Mouse (Mus musculus) ES-E14 (cell line): Measurements from ENCODE around the gene Lims1. TPM values are rescaled to one million over a fixed set of nuclear protein-coding genes. Genes with fewer than 3 reads are reported as not detected.

Experiments used
- DNase-seq: peaks from one replicate; pipeline ENCODE4 v3.0.0-alpha.2; 2013; ENCODE audit warnings: low read depth, low spot score
- H3K27ac ChIP-seq: 2 replicates; pipeline ENCODE4 v1.5.1; 2012; ENCODE audit warnings: low read depth, mild to moderate bottlenecking, low read length, moderate library complexity, mixed read lengths; ENCODE audit not compliant: poor library complexity, insufficient read depth, severe bottlenecking
- H3K36me3 ChIP-seq: 2 replicates; pipeline ENCODE4 v1.6.1; 2012; ENCODE audit warnings: mild to moderate bottlenecking, low read length, moderate library complexity, mixed read lengths; ENCODE audit not compliant: control insufficient read depth, poor library complexity, insufficient read depth, severe bottlenecking
- H3K4me1 ChIP-seq, 2 experiments: fragments of 150-350 bp in 1 of 2; sonication (generic) in 1 of 2; 2 replicates each; pipeline ENCODE4 v1.6.1; 2012; ENCODE audit warnings: low read length in 2 of 2, mild to moderate bottlenecking in 1 of 2, mixed read lengths in 1 of 2; ENCODE audit not compliant: control insufficient read depth in 2 of 2, insufficient read depth in 2 of 2, poor library complexity in 1 of 2
- H3K4me3 ChIP-seq, 2 experiments: fragments of 150-350 bp in 1 of 2; sonication (generic) in 1 of 2; 2 replicates each; pipeline ENCODE4 v1.5.1; 2012; ENCODE audit warnings: low read length in 2 of 2, low read depth in 1 of 2, mild to moderate bottlenecking in 1 of 2, mixed read lengths in 1 of 2; ENCODE audit not compliant: insufficient read depth in 1 of 2, poor library complexity in 1 of 2, severe bottlenecking in 1 of 2
- H3K9ac ChIP-seq: 2 replicates; pipeline ENCODE4 v1.6.1; 2012; ENCODE audit warnings: low read depth, mild to moderate bottlenecking, low read length, mixed read lengths; ENCODE audit not compliant: poor library complexity, insufficient read depth, severe bottlenecking
- H3K9me3 ChIP-seq: fragments of 150-350 bp; sonication (generic); 2 replicates; pipeline ENCODE4 v1.6.1; 2012; ENCODE audit warnings: low read depth, mild to moderate bottlenecking, low read length; ENCODE audit not compliant: control insufficient read depth, insufficient read depth
- CHD2 ChIP-seq: IDR thresholded peaks from 2 replicates; pipeline ENCODE4 v1.6.1; 2014; ENCODE audit warnings: mild to moderate bottlenecking, low read depth, low read length, inconsistent platforms
- HCFC1 ChIP-seq: IDR thresholded peaks from 2 replicates; pipeline ENCODE4 v1.6.1; 2012; ENCODE audit warnings: low read length, inconsistent platforms, borderline replicate concordance; ENCODE audit not compliant: insufficient read depth
- MAFK ChIP-seq: IDR thresholded peaks from 2 replicates; pipeline ENCODE4 v1.6.1; 2014; ENCODE audit warnings: mild to moderate bottlenecking, low read depth, low read length, inconsistent platforms; ENCODE audit not compliant: insufficient read depth
- ZC3H11A ChIP-seq: IDR thresholded peaks from 2 replicates; pipeline ENCODE4 v1.6.1; 2012; ENCODE audit warnings: low read depth, mild to moderate bottlenecking, inconsistent platforms, low read length, borderline replicate concordance
- ZNF384 ChIP-seq: IDR thresholded peaks from 2 replicates; pipeline ENCODE4 v1.6.1; 2012; ENCODE audit warnings: low read depth, low read length, inconsistent platforms
- in situ Hi-C, 2 experiments: fragments of 600-800 bp; cut with MboI; formaldehyde crosslinking; loops; one replicate each; pipeline ENCODE4 v1.15.1; 2025; ENCODE audit warnings: low sequenced_read_pairs in 2 of 2, inconsistent platforms in 1 of 2; ENCODE audit not compliant: unreplicated experiment in 2 of 2
- total RNA-seq: library from RNA; depleted of rRNA; stranded (reverse); fragments of 300-350 nt; gene quantifications from 2 replicates; pipeline ENCODE4 v1.2.3, GENCODE M21; 2012

Gene Lims1
- total RNA-seq, 1 experiment = 51.0 TPM

- in situ Hi-C loops = no loop called here
- DNase-seq = no peak
- no peaks in the 10 kb centered on the region for H3K9me3 ChIP-seq
- no peak for TF ChIP-seq ZNF384
- TF ChIP-seq MAFK = no peak
- no peak for TF ChIP-seq ZC3H11A
- TF ChIP-seq CHD2 = no peak
- no peak for TF ChIP-seq HCFC1
- peaks cover 0 to 3% of the 10 kb centered on the region in 2 experiments; a peak in 2 of 4 replicates for H3K4me1 ChIP-seq
- no peak overlapping the region for H3K4me3 ChIP-seq
- H3K36me3 ChIP-seq = no peaks in the 10 kb centered on the region
- no peak overlapping the region for H3K9ac ChIP-seq
- no peak overlapping the region for H3K27ac ChIP-seq
Observed at GRCm38 (mm10) chr10:58373829-58374228, 50.6 kb downstream of the Lims1 start.

GRCm38 (mm10) chr10:58377592-58378197 lies 54.4 kb downstream of the Lims1 start:
- Histone ChIP-seq H3K36me3 (no peaks in the 10 kb centered on the region), H3K4me1 (no peaks in the 10 kb centered on the region), H3K4me3 (no peak overlapping the region), H3K9me3 (no peaks in the 10 kb centered on the region), H3K27ac (no peak overlapping the region), H3K9ac (no peak overlapping the region)
- no peak for DNase-seq
- no peak for TF ChIP-seq MAFK
- no peak for TF ChIP-seq CHD2
- TF ChIP-seq HCFC1 = no peak
- TF ChIP-seq ZNF384 = no peak
- TF ChIP-seq ZC3H11A = 0 out of 2 replicates have a peak, but pooled peaks have one; percentile 27
- in situ Hi-C loops = no loop called here

- H3K36me3 ChIP-seq = no peaks in the 10 kb centered on the region
- TF ChIP-seq ZNF384 = no peak
- TF ChIP-seq CHD2 = no peak
- no peak for TF ChIP-seq HCFC1
- TF ChIP-seq ZC3H11A = no peak
- TF ChIP-seq MAFK = no peak
- no peak overlapping the region for H3K4me3 ChIP-seq
- H3K9me3 ChIP-seq = no peaks in the 10 kb centered on the region
- no peaks in the 10 kb centered on the region for H3K4me1 ChIP-seq
- H3K27ac ChIP-seq = no peak overlapping the region
- H3K9ac ChIP-seq = no peak overlapping the region
- DNase-seq = no peak
- in situ Hi-C loops = no loop called here
Observed at GRCm38 (mm10) chr10:58378380-58378779, 55.1 kb downstream of the Lims1 start.

- Histone ChIP-seq H3K9me3 (no peaks in the 10 kb centered on the region), H3K36me3 (no peaks in the 10 kb centered on the region), H3K4me1 (no peaks in the 10 kb centered on the region), H3K9ac (no peak overlapping the region), H3K4me3 (no peak overlapping the region), H3K27ac (no peak overlapping the region)
- no peak for TF ChIP-seq ZNF384
- TF ChIP-seq ZC3H11A = no peak
- TF ChIP-seq CHD2 = no peak
- TF ChIP-seq HCFC1 = no peak
- in situ Hi-C loops = no loop called here
- DNase-seq = no peak
Observed at GRCm38 (mm10) chr10:58379699-58380098, 56.4 kb downstream of the Lims1 start.
